Mouse (Mus musculus) small intestine, adult 2 months (tissue): ENCODE measurements at regions not wholly inside any gene's neighbourhood (a gene's known extent, or its start where the extent isn't known, plus 50 kb on each side); places are given as distances from the start of the nearest gene placed in this dataset.

Source experiments
- CTCF ChIP-seq: fragments of 200-500 bp; IDR thresholded peaks from 2 replicates; pipeline ENCODE4 v1.5.1; 2012; ENCODE audit warnings: low read depth, mild to moderate bottlenecking, control low read depth, inconsistent platforms, low read length, moderate library complexity, mixed read lengths; ENCODE audit not compliant: insufficient replicate concordance, insufficient read length; ENCODE audit errors: extremely low read depth
- POLR2A ChIP-seq: fragments of 200-500 bp; IDR thresholded peaks from 2 replicates; pipeline ENCODE4 v1.6.1; 2012; ENCODE audit warnings: low read depth, mild to moderate bottlenecking, control low read depth, inconsistent platforms, low read length, moderate library complexity

DNA sequence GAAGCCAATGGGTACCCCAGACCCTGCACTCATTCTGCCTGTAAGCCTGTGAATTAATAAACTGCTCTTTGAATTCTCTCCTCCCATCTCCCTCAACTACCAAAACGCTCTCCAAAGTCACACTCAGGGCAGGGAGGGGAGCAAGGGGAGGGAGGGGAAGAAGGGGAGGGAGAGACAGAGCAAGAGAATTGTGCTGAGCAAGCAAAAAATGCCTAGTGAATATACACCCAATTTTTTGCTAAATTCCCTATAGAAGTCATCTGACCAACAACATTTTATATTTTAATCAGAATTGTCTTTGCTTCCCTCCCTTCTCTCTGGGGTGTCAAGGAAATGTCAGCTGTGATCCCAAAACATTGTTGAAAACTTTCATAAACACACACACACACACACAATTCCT is 170.5 kb upstream of the 1700066M21Rik start:
- TF ChIP-seq CTCF (no peak), POLR2A (no peak)
